Mouse (Mus musculus) brain, embryonic 14.5 days (tissue): ENCODE data around the gene Ikzf2. TPM values are rescaled to one million over a fixed set of nuclear protein-coding genes. Genes with fewer than 3 reads are reported as not detected.

ENCODE experiments used
- DNase-seq: peaks from one replicate; pipeline ENCODE4 v3.0.0-alpha.2; 2011; ENCODE audit warnings: low read depth
- CTCF ChIP-seq: fragments of 200-500 bp; IDR thresholded peaks from 2 replicates; pipeline ENCODE4 v1.5.1; 2012; ENCODE audit warnings: inconsistent platforms, mild to moderate bottlenecking, moderate library complexity, borderline replicate concordance; ENCODE audit not compliant: insufficient read depth, insufficient read length; ENCODE audit errors: extremely low read depth
- POLR2A ChIP-seq: fragments of 200-500 bp; IDR thresholded peaks from 2 replicates; pipeline ENCODE4 v1.6.1; 2012; ENCODE audit warnings: mild to moderate bottlenecking, inconsistent platforms, borderline replicate concordance; ENCODE audit not compliant: poor library complexity, insufficient read depth, insufficient read length, severe bottlenecking; ENCODE audit errors: extremely low read depth
- polyA plus RNA-seq: library from polyadenylated mRNA; depleted of rRNA; stranded (reverse); fragments of >200 nt; gene quantifications from 2 replicates; pipeline ENCODE4 v1.2.3, GENCODE M21; 2012; rRNA removed

The Ikzf2 gene
- polyA plus RNA-seq, 1 experiment: 3.3 TPM

GRCm38 (mm10) chr1:69492013-69492412 lies 195.0 kb downstream of the Ikzf2 start:
- DNase-seq: no peak
- TF ChIP-seq POLR2A (no peak), CTCF (no peak)

- DNase-seq: no peak
- TF ChIP-seq POLR2A: no peak
- no peak for TF ChIP-seq CTCF
Measured at GRCm38 (mm10) chr1:69489026-69489425, 198.0 kb downstream of the Ikzf2 start.

GRCm38 (mm10) chr1:69488625-69489024 lies 198.4 kb downstream of the Ikzf2 start:
- TF ChIP-seq CTCF (no peak), POLR2A (no peak)

More at GRCm38 (mm10) chr1:69488625-69489024, 198.4 kb downstream of the Ikzf2 start:
- DNase-seq: peak; percentile 8

Other genes starting within 250 kb of the Ikzf2 start
- gene Spag16, start 139.7 kb upstream of the Ikzf2 start, polyA plus RNA-seq: 1.3 and 1.6 TPM in 2 replicates